Mouse (Mus musculus) lung, postnatal 4 days (tissue): ENCODE measurements around the gene Paf1.

Experiments used
- DNase-seq, 2 experiments: peaks; one replicate each; pipeline ENCODE4 v3.0.0; 2021

Paf1 gene

DNA sequence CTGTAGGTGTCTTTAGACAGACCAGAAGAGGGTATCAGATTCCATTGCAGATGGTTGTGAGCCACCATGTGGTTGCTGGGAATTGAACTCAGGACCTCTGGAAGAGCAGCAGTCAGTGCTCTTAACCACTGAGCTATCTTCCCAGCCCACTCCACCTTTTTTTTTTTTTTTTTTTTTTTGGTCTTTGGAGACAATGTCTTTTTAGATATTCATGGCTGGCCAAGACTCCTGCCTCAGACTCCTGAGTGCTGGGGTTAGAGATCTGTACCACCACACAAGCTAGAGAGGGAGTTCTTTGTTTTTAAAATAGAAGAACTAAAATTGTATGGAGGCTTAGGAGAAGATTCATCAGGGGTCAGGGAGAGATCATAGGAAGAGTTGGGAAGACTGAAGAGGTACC, 45.2 kb downstream of the Paf1 start:
- no peak for DNase-seq

DNA sequence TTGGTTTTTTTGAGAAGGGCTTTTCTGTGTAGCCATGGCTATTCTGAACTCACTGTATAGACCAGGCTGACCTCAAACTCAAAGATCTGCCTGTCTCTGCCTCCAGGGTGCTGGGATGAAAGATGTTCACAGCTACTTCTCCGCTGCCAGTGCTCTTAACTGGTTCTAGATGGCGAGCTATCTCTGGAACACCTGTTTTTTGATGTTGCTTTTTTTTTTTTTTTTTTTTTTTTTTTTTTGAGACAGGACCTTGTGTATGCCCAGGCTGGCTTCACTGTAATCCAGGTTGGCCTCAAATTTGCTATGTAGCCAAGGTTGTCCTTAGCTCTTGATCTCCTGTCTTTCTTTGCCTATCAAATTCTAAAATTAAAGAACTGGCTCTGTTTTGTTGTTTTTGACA, 46.0 kb downstream of the Paf1 start:
- DNase-seq, result no peak

DNA sequence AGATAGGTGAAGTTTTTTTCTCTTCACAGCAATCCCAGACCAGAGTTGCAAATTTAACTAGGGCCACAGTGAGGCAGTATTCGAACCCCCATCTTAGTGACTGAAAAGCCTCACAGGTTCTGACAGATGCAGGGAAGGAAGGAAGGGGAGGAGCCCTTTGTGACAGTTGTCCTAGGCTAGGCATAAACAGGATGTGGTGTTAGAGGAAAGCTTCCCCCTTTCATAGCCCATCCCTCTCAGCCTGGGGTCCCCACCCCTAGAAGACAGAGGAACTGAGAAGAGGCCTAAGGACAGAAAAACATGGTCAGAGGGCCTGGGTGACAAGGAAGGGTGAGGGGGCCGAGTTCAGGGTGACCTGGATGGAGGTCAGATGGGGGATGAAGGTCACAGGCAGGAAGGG, 48.0 kb downstream of the Paf1 start:
- DNase-seq, result peak; percentile 73 to 75

DNA sequence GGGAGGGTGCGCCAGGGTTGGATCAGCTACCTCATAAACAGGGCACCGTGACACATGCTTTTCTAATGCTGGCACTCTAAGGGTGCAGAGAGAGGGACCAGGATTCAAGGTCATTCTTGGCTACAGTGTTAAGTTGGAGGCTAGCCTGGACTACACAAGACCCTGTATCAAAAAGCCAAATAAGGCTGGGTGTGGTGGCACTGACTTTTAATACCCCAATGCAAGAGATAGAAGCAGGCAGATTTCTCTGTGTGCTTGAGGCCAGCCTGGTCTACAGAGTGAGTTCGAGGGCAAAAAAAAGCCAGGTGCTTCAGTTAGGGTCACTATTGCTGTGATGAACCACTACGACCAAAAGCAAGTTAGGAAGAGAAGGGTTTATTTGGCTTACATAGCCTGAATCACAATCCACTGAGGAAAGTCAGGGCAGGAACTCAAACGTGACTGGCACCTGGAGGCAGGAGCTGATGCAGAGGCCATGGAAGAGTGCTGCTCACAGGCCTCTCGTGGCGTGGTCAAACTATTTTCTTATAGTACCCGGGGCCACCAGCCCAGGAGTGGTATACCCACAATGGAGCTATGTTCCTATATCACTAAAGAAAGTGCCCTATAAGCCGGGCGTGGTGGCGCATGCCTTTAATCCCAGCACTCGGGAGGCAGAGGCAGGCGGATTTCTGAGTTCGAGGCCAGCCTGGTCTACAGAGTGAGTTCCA, 49.2 kb downstream of the Paf1 start:
- no peak for DNase-seq

DNA sequence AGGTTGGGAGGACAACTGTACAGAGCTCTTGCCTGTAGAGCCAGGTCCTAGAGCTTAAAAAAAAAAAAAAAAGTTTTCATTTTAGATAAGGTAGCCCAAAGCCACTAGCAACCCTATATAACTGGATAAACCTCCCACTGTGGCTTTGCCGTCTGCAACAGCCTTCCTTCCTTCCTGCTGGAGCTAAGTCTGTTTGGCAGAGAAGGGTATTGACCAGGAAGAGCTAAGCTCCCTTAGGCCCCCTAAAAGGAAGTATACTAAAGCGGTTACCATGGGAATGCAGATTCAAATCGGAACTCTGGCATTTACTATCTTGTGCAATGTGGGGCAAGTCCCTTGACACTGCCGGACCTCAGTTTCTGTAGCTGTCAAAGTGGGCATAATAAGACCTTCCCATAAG, 49.9 kb downstream of the Paf1 start:
- DNase-seq, result peak in 1 of 2 experiments; percentile 33

DNA sequence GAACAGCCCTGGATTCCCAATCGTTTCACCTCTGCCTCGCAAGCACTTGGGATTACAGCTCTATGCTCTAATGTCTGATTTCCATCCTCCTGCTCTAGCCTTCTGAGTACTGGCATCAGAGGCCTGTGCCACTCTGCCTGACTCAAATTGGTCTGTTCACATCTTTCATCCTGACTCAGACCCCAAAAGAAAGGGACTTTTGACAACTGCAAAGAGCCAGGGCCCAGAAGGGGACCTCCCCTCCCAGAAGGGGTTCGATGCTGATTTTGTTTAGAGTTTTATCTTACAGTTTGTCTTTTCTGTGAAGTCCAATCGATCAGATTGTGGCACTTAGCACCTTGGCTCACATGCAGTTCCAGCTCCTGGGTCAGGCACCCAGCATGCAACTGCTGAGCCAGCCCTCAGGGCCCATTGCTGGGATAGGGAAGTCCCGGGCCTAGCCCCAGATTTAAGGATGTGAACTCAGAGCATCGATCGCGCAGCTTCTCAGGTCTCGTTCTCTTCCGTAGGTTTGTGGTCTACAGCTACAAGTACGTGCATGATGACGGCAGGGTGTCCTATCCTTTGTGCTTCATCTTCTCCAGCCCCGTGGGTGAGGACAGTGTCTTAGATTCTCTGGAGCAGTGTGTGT, 51.7 kb downstream of the Paf1 start:
- no peak for DNase-seq

DNA sequence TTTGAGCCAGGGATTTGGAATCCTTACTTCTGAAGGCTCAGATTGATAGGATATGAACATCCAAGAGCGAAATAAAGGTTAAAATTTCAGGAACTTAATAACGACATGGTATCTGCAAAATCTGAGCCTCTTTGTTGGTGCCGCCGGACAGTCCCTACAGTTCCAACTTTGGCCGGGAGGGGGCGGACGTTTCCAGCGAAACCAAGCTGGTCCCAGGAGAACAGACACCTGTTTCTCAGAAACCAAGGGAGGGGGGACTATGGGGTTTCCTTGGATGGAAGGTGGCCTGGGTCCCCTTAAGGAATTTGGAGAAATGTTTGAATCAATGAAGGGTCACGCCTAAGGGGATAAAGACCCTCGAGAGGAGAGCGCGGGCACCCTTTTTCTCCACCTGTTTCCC, 53.7 kb downstream of the Paf1 start:
- DNase-seq, result peak; percentile 73 to 87

DNA sequence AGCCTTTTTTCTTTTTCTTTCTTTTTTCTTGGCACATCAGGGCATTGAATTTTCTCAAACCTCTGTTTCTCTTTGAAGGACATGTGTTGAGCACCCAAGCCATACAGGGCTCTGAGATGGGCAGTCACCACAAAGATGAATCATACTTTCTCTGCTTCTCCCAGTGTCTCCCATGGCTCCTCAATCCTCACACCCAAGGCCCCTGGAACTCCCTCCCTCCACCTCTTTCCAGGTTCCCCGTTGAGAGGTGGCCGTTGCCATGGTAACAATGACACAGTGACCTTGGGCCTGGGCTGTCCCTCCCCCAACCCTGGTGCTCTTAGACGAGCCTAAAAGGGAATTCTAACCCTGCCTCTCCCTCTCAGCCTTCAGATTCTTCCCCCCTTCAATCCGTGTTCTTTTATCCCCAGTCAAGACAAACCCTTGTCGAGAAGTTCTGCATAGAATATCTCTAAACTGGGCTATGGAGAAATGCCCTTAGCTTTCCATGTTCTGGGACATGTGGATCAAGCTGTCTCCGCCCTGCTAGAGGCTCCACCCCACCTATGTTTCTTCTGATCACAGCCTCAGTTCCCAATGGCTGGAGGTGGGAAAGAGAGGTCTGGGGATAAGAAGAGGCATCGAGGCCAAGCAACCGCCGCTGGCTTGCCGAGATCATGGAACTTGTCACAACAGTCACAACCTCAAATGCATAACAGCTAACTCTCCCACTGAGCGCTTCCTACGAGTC, 54.5 kb downstream of the Paf1 start:
- no peak for DNase-seq

DNA sequence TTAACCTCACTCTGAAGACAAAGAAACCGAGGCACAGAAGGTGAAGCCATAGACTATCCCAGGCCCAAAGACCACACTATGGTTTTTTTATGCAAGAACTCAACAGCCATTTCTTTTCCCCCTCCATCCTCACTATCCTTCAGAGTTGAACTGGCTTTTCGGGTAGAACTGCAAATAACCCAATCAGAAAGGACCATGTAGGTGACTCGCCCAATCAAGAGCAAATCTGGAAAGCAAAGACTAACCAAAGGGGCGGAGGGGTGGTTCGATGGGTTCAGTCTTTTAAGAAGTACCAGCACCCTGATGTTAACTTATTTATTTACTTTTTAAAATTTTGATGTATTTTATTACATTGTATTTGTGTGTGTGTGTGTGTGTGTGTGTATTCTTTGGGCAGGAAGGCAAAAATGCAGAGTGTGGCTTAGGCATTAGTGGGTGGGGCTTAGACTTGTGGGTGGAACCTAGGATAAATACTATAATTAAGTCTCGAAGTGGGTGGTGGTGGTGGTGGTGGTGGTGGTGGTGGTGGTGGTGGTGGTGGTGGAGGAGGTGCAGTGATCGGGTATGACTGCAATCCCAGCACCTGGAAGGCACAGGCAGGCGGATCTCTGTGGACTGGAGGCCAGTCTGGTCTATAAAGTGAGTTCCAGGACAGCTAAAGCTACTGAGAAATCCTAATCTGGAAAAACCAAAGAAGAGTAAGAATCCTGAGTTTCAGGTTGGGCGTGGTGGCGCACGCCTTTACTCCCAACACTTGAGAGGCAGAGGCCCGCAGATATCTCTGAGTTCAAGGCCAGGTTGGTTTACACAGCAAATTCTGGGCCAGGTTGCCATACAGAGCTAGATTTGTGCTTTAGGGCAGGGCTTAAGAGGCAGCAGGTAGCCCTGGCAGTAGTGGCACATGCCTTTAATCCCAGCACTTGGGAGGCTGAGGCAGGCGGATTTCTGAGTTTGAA, 55.4 kb downstream of the Paf1 start:
- no peak for DNase-seq
